Mouse (Mus musculus) limb, embryonic 13.5 days (tissue): Measurements from ENCODE around the gene Ypel2. TPM values are rescaled to one million over a fixed set of nuclear protein-coding genes. Genes with fewer than 3 reads are reported as not detected.
A peak's percentile ranks its signal among the peaks of the same experiment; 100 is the strongest.

Source experiments
- ATAC-seq: fragments of 200-750 bp; cut with Nextera tagmentation; 2 replicates; pipeline ENCODE4 v1.8.0; 2017; ENCODE audit warnings: low read depth, moderate number of reproducible peaks, moderate TSS enrichment; ENCODE audit not compliant: low FRiP score
- H3K27ac ChIP-seq: fragments of 300-500 bp; sonication (generic); 2 replicates; pipeline ENCODE4 v1.5.1; 2015; ENCODE audit warnings: inconsistent platforms, mild to moderate bottlenecking, moderate library complexity
- H3K27me3 ChIP-seq: fragments of 300-500 bp; sonication (generic); 2 replicates; pipeline ENCODE4 v1.6.1; 2015; ENCODE audit warnings: mild to moderate bottlenecking, inconsistent platforms
- H3K36me3 ChIP-seq: fragments of 300-500 bp; sonication (generic); 2 replicates; pipeline ENCODE4 v1.6.1; 2015; ENCODE audit warnings: inconsistent platforms, mild to moderate bottlenecking, moderate library complexity
- H3K4me1 ChIP-seq: fragments of 300-500 bp; sonication (generic); 2 replicates; pipeline ENCODE4 v1.6.1; 2015; ENCODE audit warnings: inconsistent platforms
- H3K4me2 ChIP-seq: fragments of 300-500 bp; sonication (generic); replicated peaks from 2 replicates; pipeline ENCODE4 v1.6.1; 2015; ENCODE audit warnings: inconsistent platforms, mild to moderate bottlenecking, moderate library complexity
- H3K4me3 ChIP-seq: fragments of 300-500 bp; sonication (generic); 2 replicates; pipeline ENCODE4 v1.5.1; 2015; ENCODE audit warnings: moderate library complexity, mild to moderate bottlenecking, inconsistent platforms
- H3K9ac ChIP-seq: fragments of 300-500 bp; sonication (generic); 2 replicates; pipeline ENCODE4 v1.6.1; 2015; ENCODE audit warnings: mild to moderate bottlenecking, inconsistent platforms
- H3K9me3 ChIP-seq: fragments of 300-500 bp; sonication (generic); 2 replicates; pipeline ENCODE4 v1.6.1; 2016; ENCODE audit warnings: inconsistent platforms
- WGBS: fragments of 180-500 bp; shearing (Covaris S2); methylation state at CpG from one replicate; pipeline ENCODE4 v1.1.7; 2015; 5-methylcytosine and 5-hydroxymethylcytosine counted together
- polyA plus RNA-seq: library from polyadenylated mRNA; unstranded; fragments of >200 nt; fragmentation: Nextera tagmentation; extraction: Ambion mirVana; gene quantifications from 2 replicates; pipeline ENCODE4 v1.2.1, GENCODE M21; 2015

Ypel2 gene
- polyA plus RNA-seq, 1 experiment from 2014 or later = 11.6 TPM

DNA sequence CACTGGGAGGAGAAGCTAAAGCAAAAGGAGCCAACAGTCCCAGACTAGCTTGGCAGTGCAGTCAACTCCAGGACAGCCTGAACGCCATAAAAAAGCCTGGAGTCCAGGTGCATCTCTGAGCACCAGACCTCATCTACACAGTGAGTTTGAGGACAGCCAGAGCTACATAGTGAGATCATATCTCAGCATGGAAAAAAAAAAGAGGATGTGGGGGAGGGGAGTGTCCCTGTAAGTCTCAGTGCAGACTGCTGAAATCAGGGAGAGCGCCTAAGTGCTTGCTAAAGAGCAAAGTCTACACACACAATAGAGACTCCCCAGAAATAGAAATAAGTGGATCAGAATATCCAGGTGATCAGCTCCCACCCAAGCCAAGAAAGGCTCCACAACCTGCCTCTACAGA lies 37.1 kb downstream of the Ypel2 start:
- Histone ChIP-seq H3K4me2 (no peak overlapping the region), H3K27ac (peak overlapping the region; percentile 33; the same call in 1 of the 2 replicates), H3K27me3 (no peaks in the 10 kb centered on the region), H3K4me1 (peaks cover 77% of the 10 kb centered on the region), H3K9me3 (no peaks in the 10 kb centered on the region), H3K9ac (no peak overlapping the region), H3K36me3 (0 out of 2 replicates have a peak, but pooled peaks cover 4% of the 10 kb centered on the region), H3K4me3 (no peak overlapping the region)
- ATAC-seq = no peak
- 40% methylated on average over 2 of the region's 2 CpGs for WGBS

DNA sequence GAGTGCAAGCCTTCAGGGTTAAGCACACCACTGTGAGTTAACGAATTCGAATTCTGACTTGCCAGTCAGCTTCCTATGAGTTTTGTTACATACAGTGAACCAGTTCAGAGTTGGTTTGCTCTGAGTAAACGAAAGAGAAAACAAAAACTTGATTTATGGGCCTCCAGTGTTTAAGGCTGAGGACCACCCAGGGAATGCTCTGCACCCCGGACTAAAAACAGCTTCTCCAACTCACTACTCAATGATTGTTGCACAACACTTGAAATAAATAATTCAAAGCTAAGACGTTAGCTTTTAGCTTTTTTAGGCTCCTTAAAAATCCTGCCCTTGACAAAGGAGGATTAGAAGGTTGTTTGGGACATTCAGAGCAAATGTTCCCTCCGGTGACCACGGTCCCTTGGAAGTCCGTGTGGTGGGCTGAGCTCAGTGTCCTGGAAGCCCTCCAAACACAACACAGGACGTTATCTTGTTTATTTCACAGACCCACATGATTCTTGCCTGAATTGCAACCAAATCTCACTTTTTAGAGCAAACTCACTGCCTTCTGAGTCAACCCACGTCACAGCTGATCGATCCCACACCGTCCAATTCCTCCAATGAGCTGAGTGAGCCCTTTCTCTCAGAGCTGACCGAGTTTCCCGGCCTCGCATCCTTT lies 38.8 kb downstream of the Ypel2 start:
- no peak overlapping the region for H3K9ac ChIP-seq
- H3K4me1 ChIP-seq = peaks cover 72% of the 10 kb centered on the region
- no peak overlapping the region for H3K27ac ChIP-seq
- no peak overlapping the region for H3K4me2 ChIP-seq
- no peak overlapping the region for H3K4me3 ChIP-seq
- H3K9me3 ChIP-seq = no peaks in the 10 kb centered on the region
- no peaks in the 10 kb centered on the region for H3K27me3 ChIP-seq
- 68% methylated on average over 15 of the region's 15 CpGs for WGBS
- 0 out of 2 replicates have a peak, but pooled peaks cover 5% of the 10 kb centered on the region for H3K36me3 ChIP-seq
- no peak for ATAC-seq

- H3K27me3 ChIP-seq = no peaks in the 10 kb centered on the region
- no peak overlapping the region for H3K27ac ChIP-seq
- no peak overlapping the region for H3K9ac ChIP-seq
- no peak overlapping the region for H3K4me2 ChIP-seq
- WGBS = 77% methylated on average over 8 of the region's 8 CpGs
- no peak overlapping the region for H3K4me3 ChIP-seq
- no peak for ATAC-seq
- peaks cover 57% of the 10 kb centered on the region for H3K4me1 ChIP-seq
- H3K36me3 ChIP-seq = peaks cover 11% of the 10 kb centered on the region; the same call in 1 of the 2 replicates
- H3K9me3 ChIP-seq = no peaks in the 10 kb centered on the region
Measured at GRCm38 (mm10) chr11:86953096-86953495, 40.4 kb downstream of the Ypel2 start.

GRCm38 (mm10) chr11:86952659-86953058 lies 40.8 kb downstream of the Ypel2 start:
- Histone ChIP-seq H3K4me1 (peaks cover 53% of the 10 kb centered on the region), H3K9ac (no peak overlapping the region), H3K4me2 (no peak overlapping the region), H3K27me3 (no peaks in the 10 kb centered on the region), H3K36me3 (peaks cover 11% of the 10 kb centered on the region; the same call in 1 of the 2 replicates), H3K9me3 (no peaks in the 10 kb centered on the region), H3K27ac (no peak overlapping the region), H3K4me3 (no peak overlapping the region)
- WGBS = 95% methylated on average over 2 of the region's 2 CpGs
- no peak for ATAC-seq

DNA sequence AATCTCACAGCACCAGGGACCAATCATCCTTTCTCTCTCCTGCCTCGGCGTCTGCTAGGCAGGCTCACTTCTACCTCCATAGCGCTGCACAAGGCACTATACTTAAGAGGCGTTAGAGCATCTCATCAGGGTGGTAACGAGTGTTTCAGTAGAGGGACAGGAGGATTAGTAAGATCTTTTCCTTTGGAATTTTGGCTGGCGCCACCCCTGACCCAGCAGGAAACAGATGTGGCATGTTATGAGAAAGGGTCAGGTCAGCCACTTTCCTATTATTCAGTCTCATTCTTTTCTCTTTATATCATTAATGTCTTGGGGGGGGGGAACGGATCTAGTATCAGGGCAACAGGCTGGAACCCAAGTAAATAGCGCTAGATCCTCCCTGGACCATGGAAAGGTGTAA lies 41.8 kb downstream of the Ypel2 start:
- H3K4me2 ChIP-seq = no peak overlapping the region
- H3K4me1 ChIP-seq = peaks cover 47% of the 10 kb centered on the region
- peaks cover 11% of the 10 kb centered on the region; the same call in 1 of the 2 replicates for H3K36me3 ChIP-seq
- ATAC-seq = no peak
- H3K9me3 ChIP-seq = no peaks in the 10 kb centered on the region
- no peak overlapping the region for H3K9ac ChIP-seq
- no peak overlapping the region for H3K4me3 ChIP-seq
- H3K27ac ChIP-seq = no peak overlapping the region
- no peaks in the 10 kb centered on the region for H3K27me3 ChIP-seq
- WGBS = 63% methylated on average over 8 of the region's 8 CpGs

DNA sequence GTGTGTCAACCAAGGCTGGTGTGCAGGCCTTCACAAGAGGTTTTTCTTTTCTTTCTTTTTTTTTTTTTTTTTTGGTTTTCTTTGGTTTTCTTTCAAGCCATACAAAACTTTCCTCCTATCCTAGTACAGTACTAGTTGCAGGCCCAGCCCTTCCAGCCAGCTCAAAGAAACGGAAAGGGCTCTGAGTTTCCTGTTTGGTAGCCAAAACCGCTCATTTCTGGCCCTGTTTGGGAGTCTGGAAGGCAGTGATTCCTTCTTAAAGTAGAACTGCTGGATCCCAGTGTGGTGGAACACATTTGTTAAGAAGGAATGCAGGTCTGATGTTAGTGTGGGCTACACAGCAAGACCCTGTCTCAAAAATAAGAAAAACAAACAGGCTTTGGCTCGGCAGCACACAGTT lies 43.0 kb downstream of the Ypel2 start:
- Histone ChIP-seq H3K4me3 (no peak overlapping the region), H3K27me3 (no peaks in the 10 kb centered on the region), H3K36me3 (peaks cover 15% of the 10 kb centered on the region), H3K9me3 (no peaks in the 10 kb centered on the region), H3K9ac (no peak overlapping the region), H3K4me1 (peaks cover 35% of the 10 kb centered on the region), H3K27ac (peak overlapping the region; percentile 75), H3K4me2 (no peak overlapping the region)
- WGBS = 58% methylated on average over 3 of the region's 3 CpGs
- ATAC-seq = no peak

GRCm38 (mm10) chr11:86949951-86950441 lies 43.5 kb downstream of the Ypel2 start:
- peaks cover 18% of the 10 kb centered on the region for H3K36me3 ChIP-seq
- H3K27ac ChIP-seq = peak overlapping the region; percentile 39; the same call in 1 of the 2 replicates
- H3K27me3 ChIP-seq = no peaks in the 10 kb centered on the region
- H3K9ac ChIP-seq = no peak overlapping the region
- peaks cover 34% of the 10 kb centered on the region for H3K4me1 ChIP-seq
- H3K4me3 ChIP-seq = no peak overlapping the region
- 55% methylated on average over 9 of the region's 9 CpGs for WGBS
- no peak overlapping the region for H3K4me2 ChIP-seq
- ATAC-seq = no peak
- no peaks in the 10 kb centered on the region for H3K9me3 ChIP-seq

DNA sequence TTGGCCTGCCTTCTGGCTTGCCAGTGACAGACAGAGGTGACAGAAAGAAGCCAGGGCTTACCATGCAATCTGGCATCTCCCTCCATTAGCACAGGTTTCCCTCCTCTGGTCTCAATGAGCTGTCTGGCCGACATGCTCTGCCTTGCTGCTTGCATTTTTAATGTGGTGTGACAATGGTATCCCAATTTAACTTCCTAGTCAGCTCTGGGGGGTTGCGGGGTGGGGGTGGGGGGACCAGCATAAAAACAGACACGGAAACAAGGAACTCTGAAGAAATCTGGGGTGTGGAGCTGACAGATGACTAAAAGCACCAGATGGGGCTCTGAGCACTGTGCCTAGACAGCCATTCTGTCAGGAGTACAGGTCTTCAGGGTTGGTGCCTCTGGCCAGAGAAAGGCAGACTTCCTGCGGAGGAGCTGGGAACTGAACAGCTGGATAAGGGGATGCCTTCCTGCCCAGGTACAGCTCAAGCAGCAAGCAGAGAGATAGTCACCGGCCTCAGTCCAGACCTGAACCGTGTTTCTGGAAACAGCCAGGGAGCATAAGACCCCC lies 46.8 kb downstream of the Ypel2 start:
- H3K27ac ChIP-seq = no peak overlapping the region
- H3K4me3 ChIP-seq = no peak overlapping the region
- peaks cover 23% of the 10 kb centered on the region for H3K4me1 ChIP-seq
- no peak overlapping the region for H3K4me2 ChIP-seq
- H3K27me3 ChIP-seq = no peaks in the 10 kb centered on the region
- WGBS = 57% methylated on average over 6 of the region's 6 CpGs
- H3K9ac ChIP-seq = no peak overlapping the region
- H3K9me3 ChIP-seq = no peaks in the 10 kb centered on the region
- ATAC-seq = no peak
- H3K36me3 ChIP-seq = peaks cover 49% of the 10 kb centered on the region

DNA sequence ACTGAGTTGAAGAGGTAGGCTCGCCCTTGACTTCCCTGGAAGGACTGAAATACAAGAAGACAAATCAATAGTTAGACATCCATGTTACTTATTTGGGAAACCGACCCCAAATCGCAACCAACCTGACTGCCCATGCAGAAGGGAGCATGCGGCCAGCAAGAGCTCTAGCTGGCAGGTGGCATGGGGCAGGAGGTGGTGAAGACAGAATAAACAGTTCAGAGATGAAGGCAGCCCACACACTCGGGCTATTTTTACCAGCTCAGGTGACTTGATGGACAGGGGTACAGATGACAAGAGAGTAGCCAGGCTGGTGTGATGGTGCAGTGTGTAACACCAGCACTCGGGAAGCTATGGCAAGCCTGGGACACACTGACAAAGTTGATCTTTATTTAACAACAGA lies 47.6 kb downstream of the Ypel2 start:
- no peaks in the 10 kb centered on the region for H3K27me3 ChIP-seq
- no peak overlapping the region for H3K27ac ChIP-seq
- ATAC-seq = no peak
- no peak overlapping the region for H3K9ac ChIP-seq
- H3K4me2 ChIP-seq = no peak overlapping the region
- no peaks in the 10 kb centered on the region for H3K9me3 ChIP-seq
- H3K4me3 ChIP-seq = no peak overlapping the region
- peaks cover 21% of the 10 kb centered on the region for H3K4me1 ChIP-seq
- peaks cover 48% of the 10 kb centered on the region for H3K36me3 ChIP-seq
- WGBS = 84% methylated on average over 6 of the region's 6 CpGs

- no peaks in the 10 kb centered on the region for H3K27me3 ChIP-seq
- 77% methylated on average over 8 of the region's 8 CpGs for WGBS
Measured at GRCm38 (mm10) chr11:86945058-86945457, 48.4 kb downstream of the Ypel2 start.

DNA sequence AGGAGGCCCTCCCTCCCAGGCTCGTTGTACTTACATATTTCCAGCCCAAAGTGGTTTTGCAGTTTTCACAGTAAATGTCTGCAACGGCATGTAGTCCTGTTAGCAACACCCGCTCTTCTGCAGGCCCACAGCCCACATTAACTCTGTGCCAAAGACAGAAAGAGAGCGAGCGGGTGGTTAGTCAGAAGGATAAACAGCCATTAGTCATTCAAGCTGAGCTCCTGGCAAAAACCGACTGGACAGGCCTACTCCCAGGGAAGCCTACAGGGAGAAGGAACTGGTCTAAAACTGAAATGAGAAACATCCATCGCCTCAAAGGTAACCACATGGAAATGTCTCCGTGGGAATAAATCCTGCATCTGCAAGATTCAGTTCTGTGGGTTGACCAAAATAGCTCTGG lies 49.0 kb downstream of the Ypel2 start:
- no peak for ATAC-seq
- peaks cover 61% of the 10 kb centered on the region for H3K36me3 ChIP-seq

More at GRCm38 (mm10) chr11:86945058-86945457, 48.4 kb downstream of the Ypel2 start:
- Histone ChIP-seq H3K4me2 (no peak overlapping the region), H3K9me3 (no peaks in the 10 kb centered on the region), H3K27ac (no peak overlapping the region), H3K9ac (no peak overlapping the region), H3K36me3 (peaks cover 56% of the 10 kb centered on the region), H3K4me1 (peaks cover 13% of the 10 kb centered on the region), H3K4me3 (no peak overlapping the region)
- ATAC-seq = no peak

GRCm38 (mm10) chr11:86941904-86942303 lies 51.6 kb downstream of the Ypel2 start:
- no peaks in the 10 kb centered on the region for H3K9me3 ChIP-seq
- peaks cover 9% of the 10 kb centered on the region for H3K4me1 ChIP-seq
- peaks cover 66% of the 10 kb centered on the region for H3K36me3 ChIP-seq
- no peak overlapping the region for H3K4me3 ChIP-seq
- H3K4me2 ChIP-seq = no peak overlapping the region
- 90% methylated on average over 8 of the region's 8 CpGs for WGBS
- H3K27ac ChIP-seq = no peak overlapping the region
- ATAC-seq = no peak
- no peaks in the 10 kb centered on the region for H3K27me3 ChIP-seq
- H3K9ac ChIP-seq = no peak overlapping the region

More for the DNA sequence above, 49.0 kb downstream of the Ypel2 start:
- Histone ChIP-seq H3K9me3 (no peaks in the 10 kb centered on the region), H3K27ac (no peak overlapping the region; the same call in 1 of the 2 replicates), H3K27me3 (no peaks in the 10 kb centered on the region), H3K4me2 (no peak overlapping the region), H3K4me3 (no peak overlapping the region), H3K9ac (no peak overlapping the region), H3K4me1 (peaks cover 9% of the 10 kb centered on the region)
- WGBS = 61% methylated on average over 8 of the region's 8 CpGs
